Mouse (Mus musculus) limb, embryonic 15.5 days (tissue): Measurements from ENCODE around the gene Fam53b. TPM values are rescaled to one million over a fixed set of nuclear protein-coding genes. Genes with fewer than 3 reads are reported as not detected.

Experiments
- ATAC-seq: fragments of 200-750 bp; cut with Nextera tagmentation; 2 replicates; pipeline ENCODE4 v1.8.0; 2017; ENCODE audit warnings: low read depth, moderate TSS enrichment; ENCODE audit not compliant: insufficient number of reproducible peaks, low FRiP score, low TSS enrichment
- H3K27ac ChIP-seq: fragments of 300-500 bp; sonication (generic); 2 replicates; pipeline ENCODE4 v1.5.1; 2015; ENCODE audit warnings: moderate library complexity, mild to moderate bottlenecking, inconsistent platforms
- H3K27me3 ChIP-seq: fragments of 300-500 bp; sonication (generic); 2 replicates; pipeline ENCODE4 v1.6.1; 2015; ENCODE audit warnings: inconsistent platforms
- H3K36me3 ChIP-seq: fragments of 300-500 bp; sonication (generic); 2 replicates; pipeline ENCODE4 v1.6.1; 2015; ENCODE audit warnings: inconsistent platforms
- H3K4me1 ChIP-seq: fragments of 300-500 bp; sonication (generic); 2 replicates; pipeline ENCODE4 v1.6.1; 2015; ENCODE audit warnings: inconsistent platforms
- H3K4me2 ChIP-seq: fragments of 300-500 bp; sonication (generic); 2 replicates; pipeline ENCODE4 v1.6.1; 2015; ENCODE audit warnings: mild to moderate bottlenecking, inconsistent platforms
- H3K4me3 ChIP-seq: fragments of 300-500 bp; sonication (generic); 2 replicates; pipeline ENCODE4 v1.5.1; 2015; ENCODE audit warnings: mild to moderate bottlenecking, inconsistent platforms
- H3K9ac ChIP-seq: fragments of 300-500 bp; sonication (generic); 2 replicates; pipeline ENCODE4 v1.6.1; 2015; ENCODE audit warnings: inconsistent platforms
- H3K9me3 ChIP-seq: fragments of 300-500 bp; sonication (generic); 2 replicates; pipeline ENCODE4 v1.6.1; 2016; ENCODE audit warnings: inconsistent platforms
- WGBS: fragments of 180-500 bp; shearing (Covaris S2); methylation state at CpG from one replicate; pipeline ENCODE4 v1.1.7; 2015; 5-methylcytosine and 5-hydroxymethylcytosine counted together
- polyA plus RNA-seq: library from polyadenylated mRNA; unstranded; fragments of >200 nt; fragmentation: Nextera tagmentation; extraction: Ambion mirVana; gene quantifications from 2 replicates; pipeline ENCODE4 v1.2.1, GENCODE M21; 2015

Gene Fam53b
- polyA plus RNA-seq, 1 experiment from 2014 or later: 18.5 TPM

DNA sequence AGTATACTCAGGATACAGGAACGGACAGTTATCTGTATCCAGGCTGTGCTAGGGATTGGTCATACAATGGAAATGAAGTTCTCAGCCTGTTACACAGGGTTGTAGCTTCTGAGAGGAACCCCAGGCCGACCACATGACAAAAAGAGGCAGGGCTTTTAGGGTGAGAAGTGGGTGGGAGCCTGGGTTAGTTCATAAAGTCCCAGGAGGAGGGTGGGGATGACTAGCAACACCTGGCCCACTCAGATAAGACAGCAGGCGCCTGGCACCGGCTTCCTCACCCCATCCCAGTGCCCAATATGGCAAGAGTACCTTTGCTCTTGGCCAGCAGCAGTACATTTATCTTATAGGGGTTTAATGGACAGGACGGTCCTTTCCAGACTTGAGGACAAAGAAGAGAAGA is 41.2 kb downstream of the Fam53b start:
- Histone ChIP-seq H3K4me2 (no peak overlapping the region), H3K27me3 (no peaks in the 10 kb centered on the region), H3K36me3 (peaks cover 40% of the 10 kb centered on the region; the same call in 1 of the 2 replicates), H3K9ac (no peak overlapping the region), H3K27ac (no peak overlapping the region), H3K4me3 (no peak overlapping the region), H3K9me3 (no peaks in the 10 kb centered on the region), H3K4me1 (peaks cover 37% of the 10 kb centered on the region)
- ATAC-seq: no peak
- WGBS: 86% methylated on average over 5 of the region's 5 CpGs

DNA sequence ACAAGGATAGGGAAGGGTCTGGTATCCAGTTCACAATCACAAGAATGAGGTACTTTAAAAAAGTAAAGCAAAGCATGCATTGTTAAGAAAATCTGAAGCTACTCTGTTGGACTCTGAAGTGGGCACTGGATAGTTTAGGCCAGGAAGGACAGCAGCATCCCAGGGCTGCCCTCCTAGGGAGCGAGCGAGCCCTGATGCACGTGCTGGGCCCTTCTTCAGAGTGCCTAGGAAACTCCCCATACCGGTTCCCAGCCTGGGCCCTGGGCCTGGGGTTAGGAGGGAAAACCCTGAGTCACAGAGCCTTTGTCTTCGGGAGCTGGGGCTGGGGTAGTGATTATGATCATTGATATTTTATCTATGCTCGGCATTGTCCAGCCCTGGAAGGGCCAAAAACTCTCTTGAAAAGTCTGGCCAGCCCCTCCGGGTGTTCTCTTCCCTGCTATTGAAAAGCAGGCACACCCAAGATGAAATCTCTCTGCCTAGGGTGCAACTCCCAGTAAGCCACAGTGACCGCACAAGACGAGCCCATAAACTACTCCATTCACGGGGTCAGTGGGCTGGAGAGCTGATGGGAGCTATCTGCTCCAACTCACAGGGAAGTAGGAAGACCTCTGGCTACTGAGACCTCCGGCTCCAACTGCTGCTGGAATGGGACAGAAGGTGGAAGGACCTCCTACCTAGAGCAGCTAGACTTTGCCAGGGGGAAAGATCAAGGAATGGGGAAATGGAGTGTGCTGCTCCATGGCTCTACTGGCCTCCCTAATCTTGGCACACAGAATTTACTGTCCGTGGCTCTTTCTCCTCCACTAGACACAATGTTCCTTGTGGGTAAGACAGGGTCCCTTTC is 45.0 kb downstream of the Fam53b start:
- H3K27ac ChIP-seq: no peak overlapping the region
- WGBS: 75% methylated on average over 12 of the region's 12 CpGs

DNA sequence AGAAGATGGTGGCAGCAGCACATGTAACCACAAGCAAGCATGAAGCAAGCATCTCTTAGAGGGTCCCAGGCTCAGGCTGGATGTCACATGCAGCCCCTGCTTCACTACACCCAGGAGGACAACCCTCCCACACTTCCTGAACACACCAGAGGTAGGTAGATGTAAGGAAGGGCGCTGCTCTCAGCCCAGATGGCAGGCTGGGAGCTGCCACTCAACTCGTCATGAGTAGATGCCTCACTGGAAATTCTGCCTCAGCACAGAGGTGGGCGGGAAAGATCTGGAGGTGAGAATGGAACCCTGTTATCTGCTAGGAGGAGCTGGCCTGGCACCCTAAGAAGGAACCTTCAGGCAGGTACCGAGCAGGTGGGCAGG is 45.7 kb downstream of the Fam53b start:
- Histone ChIP-seq H3K36me3 (peaks cover 27% of the 10 kb centered on the region; the same call in 1 of the 2 replicates), H3K9ac (no peak overlapping the region), H3K4me2 (no peak overlapping the region), H3K9me3 (no peaks in the 10 kb centered on the region), H3K4me1 (peaks cover 38% of the 10 kb centered on the region), H3K27ac (no peak overlapping the region), H3K27me3 (no peaks in the 10 kb centered on the region), H3K4me3 (no peak overlapping the region)
- WGBS: 66% methylated on average over 4 of the region's 4 CpGs
- ATAC-seq: no peak

More for the DNA sequence above, 45.0 kb downstream of the Fam53b start:
- H3K36me3 ChIP-seq: peaks cover 31% of the 10 kb centered on the region; the same call in 1 of the 2 replicates
- H3K27me3 ChIP-seq: no peaks in the 10 kb centered on the region
- H3K9me3 ChIP-seq: no peaks in the 10 kb centered on the region
- H3K4me2 ChIP-seq: no peak overlapping the region
- no peak overlapping the region for H3K4me3 ChIP-seq
- ATAC-seq: no peak
- H3K4me1 ChIP-seq: peaks cover 38% of the 10 kb centered on the region
- no peak overlapping the region for H3K9ac ChIP-seq

DNA sequence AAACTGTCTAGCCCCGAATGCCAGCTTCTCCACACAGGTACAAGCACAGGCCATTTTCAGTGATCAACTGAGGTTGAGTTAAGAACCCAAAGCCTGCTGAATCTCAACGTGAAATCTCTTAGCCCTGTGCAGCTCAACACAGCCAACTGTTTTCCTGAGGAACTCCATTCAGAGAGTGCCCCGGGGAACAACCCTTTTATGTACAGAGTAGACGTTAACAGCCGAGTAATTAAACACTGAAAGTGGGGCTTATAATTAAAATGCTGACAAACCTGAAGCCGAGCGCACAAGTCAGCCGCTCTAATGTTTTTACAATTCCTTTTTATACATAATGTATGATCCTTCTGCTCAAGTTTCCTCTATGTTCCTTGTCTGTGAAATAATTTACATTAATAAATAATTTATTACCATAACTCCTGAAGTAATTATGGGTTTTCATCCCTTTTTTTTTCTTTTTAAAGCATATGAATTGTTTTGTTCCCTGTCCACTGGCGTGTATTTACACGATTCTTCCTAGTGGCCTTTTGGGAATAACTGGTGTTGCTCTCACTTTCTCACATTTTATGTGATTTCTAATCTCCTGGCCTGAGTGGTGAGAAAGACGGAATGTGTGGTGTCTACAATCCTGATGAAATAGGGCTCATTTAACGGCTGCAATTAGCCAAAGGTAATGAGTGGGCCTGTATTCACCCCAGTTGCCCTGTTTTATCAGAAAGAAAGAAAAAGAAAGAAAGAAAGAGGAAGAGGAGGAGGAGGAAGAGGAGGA is 46.3 kb downstream of the Fam53b start:
- H3K27ac ChIP-seq: peak overlapping the region; percentile 30; the same call in 1 of the 2 replicates
- H3K9ac ChIP-seq: no peak overlapping the region
- WGBS: 33% methylated on average over 12 of the region's 12 CpGs
- H3K4me2 ChIP-seq: no peak overlapping the region
- peaks cover 38% of the 10 kb centered on the region for H3K4me1 ChIP-seq
- peaks cover 23% of the 10 kb centered on the region; the same call in 1 of the 2 replicates for H3K36me3 ChIP-seq
- H3K27me3 ChIP-seq: no peaks in the 10 kb centered on the region
- H3K4me3 ChIP-seq: no peak overlapping the region
- ATAC-seq: no peak
- no peaks in the 10 kb centered on the region for H3K9me3 ChIP-seq

DNA sequence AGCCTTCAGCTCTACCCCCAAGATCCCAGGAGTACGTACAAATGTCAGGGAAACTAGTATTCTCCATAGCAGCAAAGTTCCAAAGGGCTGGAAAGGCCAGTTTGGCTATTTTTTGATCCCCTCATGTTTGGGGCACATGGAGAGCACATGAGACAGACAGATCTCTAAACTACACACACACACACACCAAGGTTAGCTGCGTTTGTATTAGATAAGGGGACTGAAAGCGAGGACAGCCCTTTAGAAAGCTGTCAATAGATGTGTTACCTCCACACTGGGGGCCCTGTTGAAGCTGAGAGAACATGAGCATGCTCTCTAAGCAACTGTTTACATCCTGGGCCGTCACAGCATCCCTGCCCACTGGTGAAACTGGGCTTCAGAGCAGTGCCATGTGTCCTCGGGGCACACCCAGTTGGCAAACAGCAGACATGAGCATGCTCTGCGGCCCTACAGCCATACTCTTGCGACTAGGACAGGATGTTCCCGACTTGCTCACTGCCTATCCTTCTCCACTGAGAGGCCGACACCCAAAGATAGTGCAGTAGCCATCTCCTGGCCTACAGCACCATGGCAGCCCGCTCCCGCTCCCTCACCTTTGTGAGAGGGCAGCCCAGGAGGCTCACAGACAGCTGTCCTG is 47.3 kb downstream of the Fam53b start:
- ATAC-seq: no peak
- H3K4me3 ChIP-seq: no peak overlapping the region
- no peak overlapping the region for H3K9ac ChIP-seq
- no peaks in the 10 kb centered on the region for H3K27me3 ChIP-seq
- no peak overlapping the region for H3K27ac ChIP-seq
- H3K9me3 ChIP-seq: no peaks in the 10 kb centered on the region
- 76% methylated on average over 11 of the region's 11 CpGs for WGBS
- H3K4me2 ChIP-seq: no peak overlapping the region
- peaks cover 12% of the 10 kb centered on the region; the same call in 1 of the 2 replicates for H3K36me3 ChIP-seq
- peaks cover 38% of the 10 kb centered on the region for H3K4me1 ChIP-seq

DNA sequence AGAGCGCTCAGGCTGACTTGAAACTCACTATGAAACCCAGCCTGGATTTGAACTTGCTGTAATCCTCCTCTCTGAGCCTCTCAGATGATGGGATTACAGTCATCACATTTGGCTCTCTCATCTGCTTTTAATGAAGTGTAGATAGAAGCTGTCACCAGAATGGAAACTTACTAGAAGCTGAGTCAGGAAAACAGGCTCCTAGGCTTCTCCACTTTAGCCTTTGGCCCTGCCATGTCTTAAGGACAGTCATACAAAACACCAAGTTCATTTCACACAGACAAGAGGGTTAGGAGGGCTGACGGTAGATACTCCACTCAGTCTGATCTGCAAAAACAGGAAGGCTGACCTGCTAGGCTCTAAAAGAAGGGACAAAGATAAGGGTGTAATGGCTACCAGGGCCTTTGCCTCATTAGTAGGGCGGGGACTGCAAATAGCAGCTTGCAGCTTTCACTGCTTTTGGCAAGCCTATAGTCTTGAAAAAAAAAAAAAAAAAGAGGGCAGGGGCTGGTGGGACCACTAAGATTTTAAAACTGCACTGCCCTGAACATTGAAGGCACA is 48.0 kb downstream of the Fam53b start:
- H3K4me1 ChIP-seq: peaks cover 38% of the 10 kb centered on the region
- H3K9me3 ChIP-seq: no peaks in the 10 kb centered on the region
- H3K27ac ChIP-seq: no peak overlapping the region
- no peak for ATAC-seq
- no peaks in the 10 kb centered on the region for H3K27me3 ChIP-seq
- H3K4me3 ChIP-seq: no peak overlapping the region
- no peak overlapping the region for H3K9ac ChIP-seq
- peaks cover 9% of the 10 kb centered on the region; the same call in 1 of the 2 replicates for H3K36me3 ChIP-seq
- 79% methylated on average over 3 of the region's 3 CpGs for WGBS
- no peak overlapping the region for H3K4me2 ChIP-seq

DNA sequence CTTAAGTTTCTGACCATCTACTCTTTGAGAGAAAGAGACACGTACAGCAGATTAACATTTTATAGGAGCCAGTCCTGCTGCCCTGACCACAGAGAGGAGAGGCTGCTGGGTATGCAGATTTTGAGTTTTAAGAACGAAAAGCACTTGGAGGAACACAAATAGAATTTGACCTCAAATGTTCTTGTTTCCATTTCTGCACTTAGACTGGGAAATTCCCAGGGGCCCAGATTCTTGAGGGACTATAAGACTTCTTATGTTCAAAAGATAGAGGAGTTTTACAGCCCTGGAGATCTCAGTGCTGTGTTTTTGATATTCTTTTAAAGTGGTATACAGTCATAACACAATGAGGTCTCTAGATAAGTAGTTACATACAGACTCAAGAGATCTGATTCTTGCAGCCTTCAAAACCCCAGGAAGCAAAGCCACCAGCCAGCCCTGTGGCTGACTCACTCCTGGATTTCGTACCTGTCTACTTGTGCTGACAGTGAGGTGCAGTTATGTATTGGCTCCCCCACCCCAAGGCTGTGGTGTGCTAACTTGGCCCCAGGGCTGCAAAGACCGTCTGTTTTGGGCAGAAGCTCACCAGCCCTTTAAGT is 48.7 kb downstream of the Fam53b start:
- no peak for ATAC-seq
- WGBS: 64% methylated on average over 4 of the region's 4 CpGs
- Histone ChIP-seq H3K36me3 (peaks cover 6% of the 10 kb centered on the region; the same call in 1 of the 2 replicates), H3K27me3 (no peaks in the 10 kb centered on the region), H3K4me3 (no peak overlapping the region), H3K4me2 (no peak overlapping the region), H3K9me3 (no peaks in the 10 kb centered on the region), H3K27ac (no peak overlapping the region), H3K4me1 (peaks cover 38% of the 10 kb centered on the region), H3K9ac (no peak overlapping the region)

DNA sequence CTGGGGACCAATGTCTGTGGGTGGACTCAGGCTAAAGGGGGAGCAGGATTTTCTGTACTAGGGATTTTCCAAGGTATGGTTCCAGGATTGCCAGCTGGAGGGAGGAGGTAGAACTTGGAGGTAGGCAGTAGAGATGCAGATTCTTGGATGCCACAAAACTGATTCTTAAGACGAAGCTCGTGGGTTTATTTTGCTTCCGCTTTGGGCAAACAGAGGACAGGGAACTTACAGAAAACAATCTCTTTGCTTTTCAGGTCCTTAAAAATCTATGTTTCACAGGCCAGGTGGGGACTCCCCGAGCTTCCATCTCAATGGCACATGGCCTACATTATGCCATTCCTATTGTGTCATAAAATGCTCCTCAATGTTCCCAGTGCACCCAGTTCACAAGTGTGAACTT is 49.4 kb downstream of the Fam53b start:
- Histone ChIP-seq H3K9ac (no peak overlapping the region), H3K9me3 (no peaks in the 10 kb centered on the region), H3K36me3 (peaks cover 12% of the 10 kb centered on the region), H3K27ac (no peak overlapping the region), H3K4me3 (no peak overlapping the region), H3K27me3 (no peaks in the 10 kb centered on the region), H3K4me2 (no peak overlapping the region), H3K4me1 (peaks cover 40% of the 10 kb centered on the region)
- ATAC-seq: no peak
- 83% methylated on average over 4 of the region's 4 CpGs for WGBS

DNA sequence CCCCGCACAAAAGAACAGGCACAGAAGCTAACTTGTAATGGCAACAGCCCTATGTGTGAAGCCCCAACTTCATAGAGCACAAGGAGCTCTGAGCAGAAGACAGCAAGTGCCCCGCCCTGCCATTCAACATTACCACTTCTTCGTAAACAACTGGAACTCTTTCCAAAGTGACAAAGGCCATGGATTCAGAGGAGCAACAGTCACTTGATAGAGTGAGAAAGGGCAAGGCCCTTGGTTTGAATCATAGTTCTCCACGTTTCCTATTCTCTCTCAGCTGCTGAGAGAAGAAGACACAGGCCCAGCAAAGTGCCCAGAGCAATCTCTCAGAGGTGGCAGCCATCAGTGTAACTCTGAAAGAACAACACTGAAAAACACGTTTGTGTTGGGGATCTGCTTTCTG is 49.8 kb downstream of the Fam53b start:
- H3K4me3 ChIP-seq: no peak overlapping the region
- H3K9me3 ChIP-seq: no peaks in the 10 kb centered on the region
- no peaks in the 10 kb centered on the region for H3K27me3 ChIP-seq
- H3K4me1 ChIP-seq: peaks cover 39% of the 10 kb centered on the region
- peaks cover 17% of the 10 kb centered on the region for H3K36me3 ChIP-seq
- H3K27ac ChIP-seq: no peak overlapping the region
- H3K4me2 ChIP-seq: no peak overlapping the region
- H3K9ac ChIP-seq: no peak overlapping the region
- 86% methylated on average over 5 of the region's 5 CpGs for WGBS
- no peak for ATAC-seq

DNA sequence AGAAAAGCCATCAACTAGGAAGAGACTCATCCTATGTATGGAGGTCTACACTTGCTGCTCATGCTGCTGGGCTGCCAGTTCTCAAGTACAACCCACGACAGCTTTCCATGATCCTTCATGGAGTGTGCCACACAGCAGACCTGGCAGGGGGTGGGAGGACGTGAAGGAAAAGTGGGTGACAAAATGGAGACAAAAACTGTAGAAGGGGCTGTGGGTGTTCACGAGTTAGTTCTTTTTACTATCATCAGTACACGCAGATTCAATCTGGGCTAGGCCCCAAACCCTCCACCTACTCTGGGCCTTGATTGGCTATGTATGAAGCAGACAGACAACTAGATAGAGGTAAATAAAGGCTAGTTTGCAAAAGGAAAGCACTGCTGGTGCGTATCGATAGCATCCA is 50.3 kb downstream of the Fam53b start:
- no peaks in the 10 kb centered on the region for H3K9me3 ChIP-seq
- no peak overlapping the region for H3K9ac ChIP-seq
- H3K27me3 ChIP-seq: no peaks in the 10 kb centered on the region
- no peak overlapping the region for H3K4me3 ChIP-seq
- 93% methylated on average over 6 of the region's 6 CpGs for WGBS
- H3K27ac ChIP-seq: no peak overlapping the region
- peaks cover 33% of the 10 kb centered on the region for H3K4me1 ChIP-seq
- no peak overlapping the region for H3K4me2 ChIP-seq
- H3K36me3 ChIP-seq: peaks cover 20% of the 10 kb centered on the region
- ATAC-seq: no peak

DNA sequence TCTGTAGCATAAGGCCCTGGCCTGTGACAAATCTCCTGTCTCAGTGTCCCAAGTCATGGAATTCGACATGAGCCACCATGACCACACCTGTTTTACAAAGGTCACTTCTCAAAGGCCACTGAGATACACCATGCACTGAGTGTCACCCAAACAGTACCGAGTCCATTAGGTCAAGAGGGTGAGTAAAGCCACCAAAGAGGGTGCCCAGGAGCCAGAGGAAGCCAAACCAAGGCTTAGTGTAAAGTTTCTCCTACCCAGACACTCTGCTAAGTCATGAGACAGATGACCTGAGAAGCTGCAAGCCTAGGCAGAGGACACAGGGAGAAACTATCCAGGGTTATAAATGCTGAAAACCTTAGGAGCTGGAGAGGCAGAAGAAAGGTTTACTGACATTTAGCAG is 52.3 kb downstream of the Fam53b start:
- H3K36me3 ChIP-seq: peaks cover 36% of the 10 kb centered on the region
- 84% methylated on average over 2 of the region's 2 CpGs for WGBS
- H3K4me2 ChIP-seq: no peak overlapping the region
- no peak overlapping the region for H3K9ac ChIP-seq
- peaks cover 18% of the 10 kb centered on the region for H3K4me1 ChIP-seq
- no peaks in the 10 kb centered on the region for H3K9me3 ChIP-seq
- H3K27me3 ChIP-seq: no peaks in the 10 kb centered on the region
- ATAC-seq: no peak
- no peak overlapping the region for H3K27ac ChIP-seq
- no peak overlapping the region for H3K4me3 ChIP-seq
